Mouse (Mus musculus) midbrain, embryonic 15.5 days (tissue): ENCODE measurements around the gene Mafb. TPM values are rescaled to one million over a fixed set of nuclear protein-coding genes. Genes with fewer than 3 reads are reported as not detected.

Source experiments
- polyA plus RNA-seq: library from polyadenylated mRNA; unstranded; fragments of >200 nt; fragmentation: Nextera tagmentation; extraction: Ambion mirVana; gene quantifications from 2 replicates; pipeline ENCODE4 v1.2.1, GENCODE M21; 2015

The Mafb gene
- polyA plus RNA-seq, 1 experiment from 2014 or later, result 6.5 TPM

Other genes starting within 250 kb of the Mafb start
- not detected in 2 replicates for gene Gm826, start 32.9 kb downstream of the Mafb start, polyA plus RNA-seq